Mouse (Mus musculus): ENCODE measurements around the gene Fndc3b.

DNA sequence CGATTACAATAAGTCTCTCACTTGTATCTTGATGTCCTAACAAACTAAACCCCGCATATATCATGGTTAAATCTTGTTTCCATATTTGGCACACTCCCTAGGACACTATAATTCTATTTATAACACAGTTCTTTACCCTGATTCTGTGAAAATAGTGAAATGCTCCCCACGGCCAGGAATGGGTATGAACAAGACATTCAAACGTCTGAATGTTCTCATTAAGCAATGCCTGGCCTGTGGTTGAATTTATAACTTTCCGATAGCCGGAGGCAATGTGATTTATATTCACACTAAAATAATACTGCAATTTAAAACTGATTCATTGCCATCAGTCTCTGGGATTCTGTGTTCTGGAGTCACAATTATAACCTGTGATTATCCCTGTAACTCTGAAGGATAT, 5.3 kb downstream of the Fndc3b start:
- TF ChIP-seq CTCF (IDR thresholded peaks at IDR 0.05; ENCODE audit: control insufficient read depth, insufficient read depth, insufficient replicate concordance, low read depth, low read length) (no peak), POLR2A (IDR thresholded peaks at IDR 0.05; ENCODE audit: control insufficient read depth, low read depth, low read length) (no peak)
